Mouse (Mus musculus) urinary bladder, postnatal 14 days (tissue): ENCODE measurements around the gene Nckap1.
"Not testable (repeated sequence)": the region's sequence is repeated elsewhere in the genome, so short reads cannot be mapped to it uniquely, and the experiment has no call there.

ENCODE experiments used
- DNase-seq: peaks from one replicate; pipeline ENCODE4 v3.0.0; 2021; ENCODE audit warnings: low spot score

The Nckap1 gene

DNA sequence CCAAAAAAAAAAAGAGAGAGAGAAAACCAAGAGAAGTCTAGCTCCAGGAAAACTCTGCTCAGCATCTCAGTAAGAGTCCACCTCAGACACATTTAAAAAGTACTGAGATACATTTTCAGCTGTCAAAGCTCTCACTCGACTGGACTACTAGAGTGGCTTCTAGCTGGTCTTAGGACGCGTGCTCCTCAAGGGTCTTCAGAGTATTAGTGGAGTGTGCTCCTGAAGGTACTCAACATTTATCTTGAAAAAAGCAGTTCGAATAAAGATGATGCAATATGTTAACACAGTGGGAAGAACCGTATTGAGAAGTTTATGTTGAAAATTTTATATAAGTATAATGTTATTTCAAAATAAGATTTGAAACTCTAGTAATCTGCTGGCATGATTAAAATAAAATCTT lies 20.4 kb downstream of the Nckap1 start:
- no peak for DNase-seq

DNA sequence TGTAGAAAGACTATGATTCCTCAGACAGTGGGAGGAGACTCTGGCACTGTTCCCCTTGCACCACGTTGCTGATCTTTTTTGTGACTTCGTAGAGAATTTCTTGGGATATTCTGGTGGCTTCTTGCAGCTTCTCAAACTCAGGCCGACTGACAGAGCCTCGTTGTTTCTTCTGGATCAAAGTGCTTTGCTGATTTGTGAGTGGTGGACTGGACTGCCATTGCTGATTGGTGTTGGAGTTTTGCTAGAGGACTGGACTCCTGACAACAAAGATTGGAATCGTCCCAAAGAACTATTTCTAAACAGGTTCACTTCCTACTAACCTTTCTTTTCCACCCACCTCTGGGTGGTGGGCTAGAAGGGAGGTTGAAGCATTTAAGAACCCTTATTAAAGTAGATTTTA lies 21.5 kb downstream of the Nckap1 start:
- no peak for DNase-seq

DNA sequence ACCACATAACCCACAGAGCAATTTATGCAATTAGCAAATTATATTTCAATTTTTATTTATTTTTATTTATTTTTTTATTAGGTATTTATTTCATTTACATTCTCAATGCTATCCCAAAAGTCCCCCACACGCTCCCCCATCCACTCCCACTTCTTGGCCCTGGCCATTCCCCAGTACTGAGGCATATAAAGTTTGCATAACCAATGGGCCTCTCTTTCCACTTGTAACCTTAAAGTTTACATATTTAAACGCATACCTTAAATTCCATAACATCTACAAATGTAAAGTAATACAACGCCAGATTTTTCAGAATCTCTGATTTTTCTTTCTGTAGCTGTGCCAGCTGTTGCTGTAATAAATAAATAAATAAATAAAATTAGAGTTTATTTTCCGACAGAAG lies 26.7 kb downstream of the Nckap1 start:
- no peak for DNase-seq

DNA sequence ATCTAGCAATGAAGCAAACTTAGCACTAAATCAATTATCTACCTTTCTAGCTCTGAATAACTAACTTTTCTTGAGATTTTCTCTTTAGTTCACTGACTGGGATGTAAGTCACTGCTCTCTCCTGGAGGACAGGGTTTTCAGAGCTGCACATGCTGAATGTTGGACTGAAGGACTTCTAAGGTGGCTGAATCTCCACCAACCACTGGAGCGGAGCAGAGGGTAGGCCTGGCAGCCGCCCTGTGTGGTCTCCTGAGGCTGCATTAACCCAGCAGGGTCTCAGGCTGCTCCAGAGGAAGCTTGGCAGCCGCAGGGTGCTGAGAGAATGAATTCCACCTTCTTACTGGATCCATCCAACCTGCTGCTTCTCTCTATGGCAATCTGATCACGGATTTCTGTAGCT lies 31.5 kb downstream of the Nckap1 start:
- DNase-seq, result no peak

DNA sequence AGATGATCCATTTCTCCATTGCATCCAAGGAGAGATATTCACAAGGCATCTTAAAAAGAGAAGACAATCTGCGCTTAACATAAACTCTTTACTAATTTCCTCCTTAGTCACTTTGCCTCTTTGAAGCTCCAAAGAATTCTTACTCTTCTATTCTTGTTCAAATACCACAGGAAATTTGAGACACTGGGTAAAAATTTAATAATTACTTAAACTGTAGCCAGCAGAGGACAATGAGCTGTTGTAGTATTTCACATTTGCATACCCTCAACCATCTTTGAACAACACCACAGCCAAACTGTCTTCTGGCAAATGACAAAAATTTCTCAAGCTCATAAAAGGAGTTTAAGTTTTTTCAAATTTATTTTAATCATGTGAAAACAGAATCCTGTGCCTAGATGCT lies 33.3 kb downstream of the Nckap1 start:
- no peak for DNase-seq

DNA sequence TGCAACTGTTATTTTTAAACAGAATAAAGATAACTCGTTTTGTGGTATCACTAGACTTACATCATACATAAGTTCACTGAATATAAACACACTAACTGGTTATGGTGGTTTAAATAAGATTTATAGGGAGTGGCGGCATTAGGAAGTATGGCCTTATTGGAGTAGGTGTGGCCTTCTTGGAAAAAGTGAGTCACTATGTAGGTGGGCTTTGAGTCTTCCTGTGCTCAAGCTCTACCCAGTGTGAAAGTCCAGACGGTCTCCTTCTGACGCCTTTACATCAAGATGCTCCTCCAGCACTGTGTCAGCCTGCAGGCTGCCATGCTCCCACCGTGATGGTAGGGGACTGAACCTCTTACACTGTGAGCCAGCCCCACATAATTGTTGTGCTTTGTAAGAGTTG lies 38.4 kb downstream of the Nckap1 start:
- no peak for DNase-seq

DNA sequence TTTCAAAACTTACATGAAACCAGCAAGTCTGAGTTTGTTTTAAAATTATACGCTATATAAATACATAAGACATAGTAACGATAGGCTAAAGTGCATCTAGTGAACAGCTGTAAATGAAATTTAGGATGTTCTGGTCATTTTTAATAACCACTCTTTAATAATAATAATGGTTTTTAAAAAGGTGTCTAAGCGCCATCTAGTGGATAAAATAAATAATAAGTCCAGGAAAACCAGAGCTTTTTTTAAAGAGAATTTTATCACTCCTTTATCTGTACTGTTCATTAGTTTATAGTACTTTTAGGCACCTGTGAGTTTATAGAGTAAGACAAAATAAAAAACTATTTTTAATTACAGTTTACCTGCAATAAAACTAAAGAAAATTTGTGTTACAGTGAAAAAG lies 44.0 kb downstream of the Nckap1 start:
- no peak for DNase-seq

DNA sequence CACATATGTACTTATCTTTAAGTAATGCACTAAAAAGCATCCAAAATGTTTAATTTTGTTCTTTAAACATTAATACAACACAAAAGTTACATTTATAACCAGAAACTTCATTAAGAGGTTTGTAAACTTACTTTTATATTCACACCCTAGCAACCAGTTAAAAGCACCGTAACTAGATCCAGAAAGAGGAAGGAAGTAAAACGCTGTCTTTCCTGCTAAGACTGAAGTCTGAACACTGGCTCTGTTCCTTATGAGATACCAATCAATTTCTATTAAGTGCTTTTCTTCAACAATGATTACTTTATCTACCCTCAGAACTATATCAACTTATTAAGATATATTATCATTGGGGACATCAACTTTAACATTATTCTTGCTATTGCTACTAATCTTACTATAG lies 44.6 kb downstream of the Nckap1 start:
- DNase-seq, result no peak

DNA sequence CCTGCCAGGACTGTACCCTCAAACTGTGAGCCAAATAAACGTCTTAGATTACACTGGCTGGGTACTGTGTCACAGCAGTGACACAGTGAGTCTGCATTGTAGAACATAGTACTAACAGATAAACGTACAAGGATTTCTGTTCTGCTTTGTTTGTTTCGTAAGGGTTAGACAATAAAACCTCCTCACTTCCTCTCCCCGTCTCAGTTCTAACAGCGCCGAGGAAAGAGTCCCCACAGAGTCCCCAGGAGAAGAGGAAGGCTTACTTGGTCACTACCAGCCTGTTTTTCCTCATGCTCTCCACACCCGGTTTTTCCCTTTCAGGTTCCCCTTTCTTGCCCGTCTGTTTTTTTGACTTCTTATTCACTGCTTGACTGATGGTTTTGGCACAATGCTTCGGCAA lies 56.9 kb downstream of the Nckap1 start:
- DNase-seq, result no peak

DNA sequence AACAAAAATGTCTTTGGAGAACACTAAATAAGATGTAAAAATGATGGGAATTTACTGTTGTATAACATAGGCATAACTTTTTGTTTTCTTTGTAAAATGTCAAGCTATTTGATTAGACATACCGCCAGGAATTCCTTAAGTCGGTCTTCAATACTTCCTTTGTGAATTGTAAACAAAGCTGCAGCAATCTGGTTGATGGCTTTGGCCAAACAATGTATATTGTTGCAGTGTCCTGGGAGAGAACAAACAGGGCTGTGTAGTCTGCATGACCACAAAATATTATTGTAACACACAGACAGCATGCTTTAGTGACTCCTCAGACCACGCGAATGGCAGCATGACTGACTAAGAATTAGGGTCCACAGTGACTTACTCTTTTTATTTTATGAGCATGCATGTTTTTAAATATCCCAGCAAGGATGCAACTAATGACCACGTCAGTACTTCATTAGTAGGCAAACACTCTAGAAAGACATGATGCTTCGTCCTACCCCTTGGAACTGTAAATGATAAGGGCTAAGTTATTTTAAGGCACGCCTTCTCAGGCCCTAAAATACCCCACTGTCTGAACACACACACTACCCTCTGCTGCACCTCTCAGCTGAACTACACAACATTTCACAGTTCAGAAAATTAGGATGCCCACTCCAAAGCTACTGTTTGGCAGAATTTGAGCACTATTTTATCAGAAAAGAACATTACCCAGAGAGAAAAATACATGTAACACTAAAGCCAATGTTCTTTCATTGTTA lies 75.0 kb downstream of the Nckap1 start:
- DNase-seq, result no peak

DNA sequence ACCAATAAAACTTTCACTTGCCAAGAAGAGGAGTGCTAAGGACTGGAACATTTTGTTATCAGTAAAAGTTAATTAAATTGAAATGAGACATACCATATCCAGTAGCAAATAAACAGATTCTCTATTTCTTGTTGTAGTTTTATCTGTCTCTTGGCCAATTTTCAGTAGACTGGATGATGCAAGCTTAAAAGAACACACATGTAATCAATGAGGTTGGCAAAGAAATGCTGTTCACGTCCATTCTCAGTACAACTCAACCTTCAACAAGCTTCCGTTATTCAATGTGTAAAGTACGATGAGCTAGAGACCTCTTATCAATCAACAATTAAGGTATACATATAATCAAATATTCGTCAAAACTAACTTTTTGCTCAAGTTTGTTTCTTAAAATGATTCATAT lies 79.0 kb downstream of the Nckap1 start:
- no peak for DNase-seq

DNA sequence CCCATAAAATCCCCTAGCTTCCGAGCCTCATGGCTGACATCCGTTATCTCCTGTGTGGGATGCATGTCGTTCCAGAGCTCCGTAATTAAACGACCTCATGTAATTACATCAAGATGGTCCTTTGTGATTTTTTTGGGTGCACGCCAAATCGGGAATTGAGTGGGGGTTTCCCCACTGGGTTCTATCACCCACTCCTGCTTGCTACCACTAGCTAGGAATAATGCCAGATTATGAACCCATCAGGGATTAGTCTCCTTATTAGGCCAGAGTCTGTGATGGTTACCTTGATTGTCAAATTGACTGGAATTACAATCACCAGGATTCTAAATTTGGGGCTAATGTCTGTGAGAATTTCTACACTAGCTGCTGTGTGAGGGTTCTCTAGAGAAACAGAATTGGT lies 85.9 kb downstream of the Nckap1 start:
- DNase-seq, result not testable (repeated sequence)

DNA sequence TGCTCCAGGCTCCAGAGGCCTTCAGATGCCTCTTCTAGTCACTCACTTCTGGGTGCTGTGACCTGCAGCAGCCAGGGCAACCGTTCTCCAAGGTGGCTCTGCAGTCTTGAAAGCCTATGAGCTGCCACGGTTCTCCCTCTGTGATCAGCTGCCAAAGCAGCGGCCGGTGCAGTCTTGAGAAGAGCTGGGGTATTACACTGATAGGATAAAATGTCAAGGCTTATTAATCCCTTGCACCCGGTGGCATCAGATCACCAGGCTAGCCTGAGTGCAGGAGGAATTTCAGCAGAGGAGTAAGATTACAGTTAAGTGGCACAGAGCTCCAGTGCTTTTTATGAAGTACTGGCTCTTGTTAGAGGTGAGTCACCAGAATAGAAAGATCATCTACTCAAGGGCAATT lies 94.3 kb downstream of the Nckap1 start:
- DNase-seq, result no peak

DNA sequence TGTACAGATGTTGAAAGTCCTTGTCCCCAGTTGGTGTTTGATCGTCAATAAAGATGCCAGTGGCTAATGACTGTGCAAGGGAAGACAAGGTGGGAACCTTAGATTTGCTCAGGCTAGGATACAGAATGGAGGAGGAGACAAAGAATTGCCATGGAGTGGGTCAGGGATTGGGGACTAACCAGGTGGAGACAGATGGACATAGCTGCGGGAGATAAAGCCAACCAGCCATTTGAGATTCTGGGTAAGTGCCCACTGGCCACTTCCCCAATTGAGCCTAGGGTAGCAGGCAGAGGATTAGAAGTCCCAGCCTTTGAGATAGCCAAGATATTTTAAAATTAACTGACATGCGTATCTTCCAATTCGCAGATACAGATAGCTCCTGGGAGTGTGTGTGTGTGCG lies 96.2 kb downstream of the Nckap1 start:
- no peak for DNase-seq

DNA sequence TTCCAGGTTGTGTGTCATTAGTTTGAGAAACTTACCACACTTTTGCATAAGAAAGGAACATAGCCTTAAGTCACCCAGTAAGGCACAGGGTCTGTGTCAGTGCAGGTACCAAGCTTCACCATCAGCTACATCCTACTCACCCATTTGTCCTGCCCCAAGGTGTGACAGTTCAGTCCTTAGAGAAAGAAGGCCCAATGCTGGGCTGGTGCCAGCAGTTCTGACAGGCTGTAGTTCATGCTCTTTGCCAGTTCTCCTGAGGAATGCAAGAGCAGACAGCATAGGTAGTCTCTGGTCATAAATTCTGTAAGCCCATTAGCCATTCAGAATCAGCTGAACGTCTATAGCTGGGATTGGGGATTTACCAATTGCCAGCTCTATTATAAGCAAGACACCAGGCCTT lies 105.3 kb downstream of the Nckap1 start:
- DNase-seq, result no peak

DNA sequence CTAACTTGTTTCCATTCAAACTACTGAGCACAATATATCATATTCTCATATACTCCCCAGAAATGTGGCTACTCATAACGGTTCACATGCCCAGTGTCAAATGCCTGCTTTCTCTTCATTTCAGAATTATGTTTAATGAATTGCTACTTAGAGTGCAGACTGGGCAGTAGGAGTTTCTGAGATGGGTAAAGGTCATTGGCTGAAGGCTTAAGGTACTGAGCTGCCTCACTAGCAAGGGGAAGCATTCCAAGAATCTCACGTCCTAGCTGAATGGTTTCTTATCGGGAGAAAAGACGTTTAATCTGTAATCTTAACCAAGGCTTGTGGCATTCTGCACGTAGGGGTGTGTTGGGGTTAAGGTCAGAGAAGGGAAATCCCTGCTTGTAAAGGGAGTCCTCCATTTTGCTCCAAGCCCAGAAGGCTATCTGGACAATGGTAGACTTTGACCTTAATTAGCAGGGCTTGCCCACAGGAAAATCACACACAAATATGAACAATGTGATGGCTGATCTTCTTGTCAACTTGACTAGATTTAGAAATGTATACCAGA lies 106.9 kb downstream of the Nckap1 start:
- no peak for DNase-seq

DNA sequence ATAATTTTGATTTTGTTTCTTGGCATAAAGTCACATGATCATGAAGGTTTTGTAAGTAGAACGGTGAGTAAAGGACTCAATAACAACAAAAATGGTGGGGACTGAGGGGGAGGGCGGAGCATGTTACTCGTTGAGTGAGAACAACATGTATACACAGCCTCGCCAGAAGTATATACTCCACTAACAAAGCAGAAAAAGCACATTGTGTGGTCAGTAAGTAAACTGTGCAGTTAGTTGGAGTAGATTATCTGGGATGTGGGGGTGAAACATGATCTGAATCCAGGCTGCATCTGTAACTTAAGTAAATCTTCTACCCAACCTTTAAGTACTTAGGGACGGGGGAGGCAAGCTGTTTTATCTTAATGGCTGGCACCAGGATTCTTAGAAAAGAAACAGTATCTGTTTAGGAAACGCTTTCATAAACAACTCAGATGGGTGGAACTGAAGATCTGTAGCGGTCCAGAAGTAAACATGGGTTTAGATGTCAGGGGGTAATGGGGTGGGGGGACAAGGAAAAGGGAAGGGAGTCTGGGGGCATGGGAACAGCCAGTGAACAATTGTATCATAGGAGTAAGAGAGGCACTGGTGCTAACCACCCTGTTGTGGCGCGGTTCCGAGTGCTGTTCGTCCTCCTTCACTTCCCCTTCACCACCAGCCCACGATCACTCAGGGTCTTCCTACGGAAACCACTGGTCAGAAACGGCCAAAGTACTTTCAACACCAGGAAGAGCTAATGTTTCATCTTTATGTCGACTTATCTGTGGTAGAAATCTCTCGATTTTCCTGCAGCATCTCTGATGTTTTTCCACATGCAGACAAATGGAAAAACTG lies 115.0 kb downstream of the Nckap1 start:
- DNase-seq, result no peak

DNA sequence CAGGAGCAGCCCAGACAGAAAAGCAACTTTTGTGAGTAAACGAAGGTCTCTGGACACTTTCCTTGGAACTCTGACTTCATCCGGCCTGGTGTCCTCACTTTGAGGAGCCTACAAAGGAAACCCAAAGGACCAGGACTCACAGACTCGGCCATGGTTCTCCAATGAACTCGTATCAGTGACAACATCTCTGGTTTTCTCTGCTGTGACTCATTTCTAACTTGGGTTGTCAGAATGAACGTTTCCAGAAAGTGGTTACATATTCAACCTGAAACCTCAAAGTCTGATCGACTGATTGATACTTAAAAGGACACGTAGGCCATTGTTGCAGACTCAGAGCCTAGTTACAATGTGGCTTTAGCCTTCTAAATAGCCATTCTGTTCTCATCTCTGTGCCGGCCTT lies 119.4 kb downstream of the Nckap1 start:
- DNase-seq, result no peak
